Mouse (Mus musculus) ES-E14 (cell line): ENCODE measurements around the gene Adcy3. TPM values are rescaled to one million over a fixed set of nuclear protein-coding genes. Genes with fewer than 3 reads are reported as not detected.

Experiments
- DNase-seq: peaks from one replicate; pipeline ENCODE4 v3.0.0-alpha.2; 2013; ENCODE audit warnings: low read depth, low spot score
- H3K27ac ChIP-seq: 2 replicates; pipeline ENCODE4 v1.5.1; 2012; ENCODE audit warnings: low read depth, mild to moderate bottlenecking, low read length, moderate library complexity, mixed read lengths; ENCODE audit not compliant: poor library complexity, insufficient read depth, severe bottlenecking
- H3K36me3 ChIP-seq: 2 replicates; pipeline ENCODE4 v1.6.1; 2012; ENCODE audit warnings: mild to moderate bottlenecking, low read length, moderate library complexity, mixed read lengths; ENCODE audit not compliant: control insufficient read depth, poor library complexity, insufficient read depth, severe bottlenecking
- H3K4me1 ChIP-seq, 2 experiments: fragments of 150-350 bp in 1 of 2; sonication (generic) in 1 of 2; 2 replicates each; pipeline ENCODE4 v1.6.1; 2012; ENCODE audit warnings: low read length in 2 of 2, mild to moderate bottlenecking in 1 of 2, mixed read lengths in 1 of 2; ENCODE audit not compliant: control insufficient read depth in 2 of 2, insufficient read depth in 2 of 2, poor library complexity in 1 of 2
- H3K4me3 ChIP-seq, 2 experiments: fragments of 150-350 bp in 1 of 2; sonication (generic) in 1 of 2; 2 replicates each; pipeline ENCODE4 v1.5.1; 2012; ENCODE audit warnings: low read length in 2 of 2, low read depth in 1 of 2, mild to moderate bottlenecking in 1 of 2, mixed read lengths in 1 of 2; ENCODE audit not compliant: insufficient read depth in 1 of 2, poor library complexity in 1 of 2, severe bottlenecking in 1 of 2
- H3K9ac ChIP-seq: 2 replicates; pipeline ENCODE4 v1.6.1; 2012; ENCODE audit warnings: low read depth, mild to moderate bottlenecking, low read length, mixed read lengths; ENCODE audit not compliant: poor library complexity, insufficient read depth, severe bottlenecking
- H3K9me3 ChIP-seq: fragments of 150-350 bp; sonication (generic); 2 replicates; pipeline ENCODE4 v1.6.1; 2012; ENCODE audit warnings: low read depth, mild to moderate bottlenecking, low read length; ENCODE audit not compliant: control insufficient read depth, insufficient read depth
- CHD2 ChIP-seq: IDR thresholded peaks from 2 replicates; pipeline ENCODE4 v1.6.1; 2014; ENCODE audit warnings: mild to moderate bottlenecking, low read depth, low read length, inconsistent platforms
- HCFC1 ChIP-seq: IDR thresholded peaks from 2 replicates; pipeline ENCODE4 v1.6.1; 2012; ENCODE audit warnings: low read length, inconsistent platforms, borderline replicate concordance; ENCODE audit not compliant: insufficient read depth
- MAFK ChIP-seq: IDR thresholded peaks from 2 replicates; pipeline ENCODE4 v1.6.1; 2014; ENCODE audit warnings: mild to moderate bottlenecking, low read depth, low read length, inconsistent platforms; ENCODE audit not compliant: insufficient read depth
- ZC3H11A ChIP-seq: IDR thresholded peaks from 2 replicates; pipeline ENCODE4 v1.6.1; 2012; ENCODE audit warnings: low read depth, mild to moderate bottlenecking, inconsistent platforms, low read length, borderline replicate concordance
- ZNF384 ChIP-seq: IDR thresholded peaks from 2 replicates; pipeline ENCODE4 v1.6.1; 2012; ENCODE audit warnings: low read depth, low read length, inconsistent platforms
- in situ Hi-C, 2 experiments: fragments of 600-800 bp; cut with MboI; formaldehyde crosslinking; loops; one replicate each; pipeline ENCODE4 v1.15.1; 2025; ENCODE audit warnings: low sequenced_read_pairs in 2 of 2, inconsistent platforms in 1 of 2; ENCODE audit not compliant: unreplicated experiment in 2 of 2
- total RNA-seq: library from RNA; depleted of rRNA; stranded (reverse); fragments of 300-350 nt; gene quantifications from 2 replicates; pipeline ENCODE4 v1.2.3, GENCODE M21; 2012; rRNA removed

The Adcy3 gene
- total RNA-seq, 1 experiment = 14.1 TPM

DNA sequence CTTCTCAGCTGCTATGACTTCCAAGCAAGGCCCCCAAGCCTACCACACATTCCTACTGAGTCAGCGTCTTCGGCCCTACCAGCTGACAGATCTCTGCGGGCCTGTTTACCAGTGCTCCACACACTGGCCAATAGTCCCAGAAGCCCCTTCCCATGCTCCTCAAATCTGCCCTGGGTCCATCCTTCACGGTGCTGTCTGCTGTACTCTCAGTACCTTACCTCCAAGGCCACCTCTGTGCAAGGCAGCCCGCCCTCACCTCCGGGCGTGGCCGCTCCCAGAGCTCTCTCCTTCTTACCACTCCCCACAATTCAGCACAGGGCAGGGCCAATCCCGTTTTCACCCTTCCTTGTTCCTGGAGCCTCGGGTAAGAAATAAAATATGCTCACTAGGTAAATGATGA, 112.8 kb downstream of the Adcy3 start:
- in situ Hi-C loops = no loop called here
- TF ChIP-seq CHD2 (no peak), ZC3H11A (no peak), HCFC1 (no peak), ZNF384 (no peak), MAFK (no peak)

DNA sequence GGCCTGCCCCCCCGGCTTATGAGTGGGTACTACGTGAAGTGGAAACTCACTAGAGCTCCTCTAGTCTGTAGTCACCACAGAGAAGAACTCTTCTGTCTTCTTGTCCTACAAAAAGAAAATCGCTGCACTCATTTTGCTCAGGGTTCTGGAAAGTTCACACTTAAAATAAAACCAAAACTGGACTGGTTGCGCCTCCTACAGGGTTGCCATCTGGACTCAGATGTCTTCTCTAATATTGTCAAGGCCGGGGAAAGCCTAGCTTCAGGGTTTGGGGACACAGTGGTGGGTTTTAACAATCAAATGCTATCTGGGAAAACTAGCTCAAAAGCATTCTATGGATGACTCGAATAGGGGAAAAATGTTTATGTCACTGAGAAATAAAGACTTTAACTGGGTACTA, 116.9 kb downstream of the Adcy3 start:
- no peaks in the 10 kb centered on the region for H3K9me3 ChIP-seq
- H3K4me1 ChIP-seq = peaks cover 2 to 10% of the 10 kb centered on the region in 2 experiments; a peak in 2 of 4 replicates
- in situ Hi-C loops = no loop called here
- H3K27ac ChIP-seq = no peak overlapping the region
- H3K36me3 ChIP-seq = no peaks in the 10 kb centered on the region
- H3K4me3 ChIP-seq = no peak overlapping the region
- H3K9ac ChIP-seq = no peak overlapping the region
- TF ChIP-seq ZC3H11A (no peak), MAFK (no peak), CHD2 (no peak)
- DNase-seq = no peak

More for the DNA sequence above, 112.8 kb downstream of the Adcy3 start:
- Histone ChIP-seq H3K9ac (no peak overlapping the region), H3K4me1 (peaks cover 2 to 13% of the 10 kb centered on the region in 2 experiments; a peak in 3 of 4 replicates), H3K36me3 (no peaks in the 10 kb centered on the region), H3K4me3 (no peak overlapping the region), H3K27ac (no peak overlapping the region), H3K9me3 (no peaks in the 10 kb centered on the region)
- DNase-seq = no peak

DNA sequence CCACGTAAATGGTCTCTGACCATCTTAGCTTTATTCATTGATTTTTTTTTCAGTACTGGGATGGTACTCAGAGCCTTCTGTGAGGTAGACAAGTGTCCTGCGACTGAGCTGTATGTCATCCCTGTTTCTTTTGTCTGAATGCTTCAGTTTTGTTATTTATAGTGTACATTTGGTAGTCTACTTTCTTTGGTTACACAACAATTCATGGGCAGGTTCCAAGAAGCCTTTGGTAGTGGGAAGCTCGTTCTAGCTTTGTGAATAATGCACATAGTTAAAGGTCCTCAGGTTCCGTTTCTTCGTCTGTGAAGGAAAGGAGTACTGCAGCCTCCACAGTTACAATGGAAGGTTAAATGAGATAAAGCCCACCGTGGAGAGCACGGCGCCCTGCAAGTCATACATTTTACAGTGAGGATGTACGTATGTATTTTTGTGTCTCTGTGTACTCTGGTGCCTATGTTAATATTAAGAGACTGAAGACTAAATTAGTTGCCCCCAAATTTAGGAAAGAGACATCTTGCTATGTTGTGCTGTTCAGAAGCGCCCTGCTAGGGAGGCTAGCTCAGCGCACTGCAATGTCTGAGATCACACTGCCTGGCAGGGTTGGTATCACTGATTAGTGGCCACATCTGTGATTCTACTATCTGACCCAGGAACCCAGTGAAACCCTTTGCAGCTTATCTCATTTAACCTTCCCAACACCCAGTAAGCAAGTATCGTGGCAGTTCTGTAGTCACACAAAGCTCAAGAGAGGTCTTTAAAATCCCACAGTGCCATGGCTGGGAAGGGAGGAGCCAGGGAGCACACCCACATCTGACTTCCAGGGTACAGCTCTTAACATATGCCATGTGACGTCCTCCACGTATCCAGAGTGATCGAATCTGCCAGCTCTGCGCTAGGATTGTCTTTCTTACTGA, 120.1 kb downstream of the Adcy3 start:
- TF ChIP-seq HCFC1 = no peak
- no peak for TF ChIP-seq ZNF384
- no peak for TF ChIP-seq MAFK
- no peak for TF ChIP-seq ZC3H11A
- no peak for TF ChIP-seq CHD2
- H3K9me3 ChIP-seq = no peaks in the 10 kb centered on the region
- no peak overlapping the region for H3K4me3 ChIP-seq
- H3K4me1 ChIP-seq = peaks cover 0 to 1% of the 10 kb centered on the region in 2 experiments; a peak in 1 of 4 replicates
- no peak overlapping the region for H3K27ac ChIP-seq
- H3K9ac ChIP-seq = no peak overlapping the region
- DNase-seq = no peak
- H3K36me3 ChIP-seq = no peaks in the 10 kb centered on the region
- in situ Hi-C loops = no loop called here

Other genes starting within 250 kb of the Adcy3 start
- gene Pomc, start 178.2 kb upstream of the Adcy3 start, total RNA-seq = 5.2 and 5.7 TPM in 2 replicates
- 3.5 and 5.1 TPM in 2 replicates for gene Efr3b, start 94.2 kb upstream of the Adcy3 start, total RNA-seq
- 10.1 and 12.8 TPM in 2 replicates for gene Dnajc27, start 50.5 kb upstream of the Adcy3 start, total RNA-seq
- 4.6 and 5.8 TPM in 2 replicates for gene Ptrhd1, start 100.9 kb downstream of the Adcy3 start, total RNA-seq
- gene Cenpo, start 101.2 kb downstream of the Adcy3 start, total RNA-seq = 17.6 and 22.0 TPM in 2 replicates